In genomic region chr4:87651275-87651674, GRCm38 (mm10) we compare ENCODE assay signal across 15 mouse cellular contexts.
DNase-seq lines count a peak whose midpoint lies in the region; ATAC-seq and TF ChIP-seq lines count a peak whose summit lies in the region.
"Had no signal": no experiment of that assay in that cellular context is flagged by ENCODE, and none has a peak within 500 bp of the region (broad histone marks: within the 10 kb centered on the region; RNA-seq: fewer than 3 reads in every experiment).

No protein-coding gene starts in this region.

- peak overlapping the region; percentile 53 for H3K27ac ChIP-seq in hindbrain, embryonic 15.5 days (replicated peaks)
- H3K27ac ChIP-seq in hindbrain, embryonic 14.5 days, result no peak overlapping the region
- H3K27ac ChIP-seq in forebrain, postnatal 0 days (ENCODE audit: low read depth, low read length), result no peak overlapping the region
- H3K27ac ChIP-seq: heart, embryonic 10.5 days; liver, embryonic 15.5 days; stomach, postnatal 0 days had no signal

- peak; percentile 44; the same call in 1 of the 2 replicates for ATAC-seq in hindbrain, embryonic 15.5 days (ENCODE audit: low FRiP score, low read depth)
- ATAC-seq in hindbrain, embryonic 14.5 days (ENCODE audit: low FRiP score), result no peak
- ATAC-seq in forebrain, postnatal 0 days, result peak; percentile 44
- ATAC-seq: lung, postnatal 0 days had no signal

- no peak overlapping the region for H3K9ac ChIP-seq in hindbrain, embryonic 15.5 days
- no peak overlapping the region for H3K9ac ChIP-seq in hindbrain, embryonic 14.5 days
- H3K9ac ChIP-seq in forebrain, postnatal 0 days, result no peak overlapping the region
- H3K9ac ChIP-seq: liver, embryonic 15.5 days had no signal

- H3K27me3 ChIP-seq in hindbrain, embryonic 15.5 days, result no peaks in the 10 kb centered on the region
- H3K27me3 ChIP-seq in hindbrain, embryonic 14.5 days (ENCODE audit: control insufficient read depth, insufficient read depth, low read length), result no peaks in the 10 kb centered on the region
- no peaks in the 10 kb centered on the region for H3K27me3 ChIP-seq in forebrain, postnatal 0 days (ENCODE audit: insufficient read depth, low read length)
- H3K27me3 ChIP-seq: liver, embryonic 15.5 days had no signal

- H3K4me3 ChIP-seq in hindbrain, embryonic 15.5 days, result no peak overlapping the region
- H3K4me3 ChIP-seq in hindbrain, embryonic 14.5 days (replicated peaks; ENCODE audit: low read length), result no peak overlapping the region
- no peak overlapping the region for H3K4me3 ChIP-seq in forebrain, postnatal 0 days (ENCODE audit: low read depth, low read length)
- H3K4me3 ChIP-seq: heart, embryonic 10.5 days; liver, embryonic 15.5 days had no signal

- no peak for TF ChIP-seq CTCF in forebrain, postnatal 0 days (IDR thresholded peaks at IDR 0.05; ENCODE audit: low read depth)

- no peak for DNase-seq in hindbrain, embryonic 14.5 days (ENCODE audit: low spot score)
- DNase-seq in cerebellum, adult 18-20 months, result peak; percentile 24 to 33
- peak; percentile 47 to 67 for DNase-seq in cerebellum, postnatal 14 days
- peak; percentile 53 for DNase-seq in forebrain, postnatal 0 days
- DNase-seq in gastrocnemius, adult 8-10 months (ENCODE audit: low spot score in 2 of 2), result no peak
- DNase-seq in kidney, postnatal 10 days, result no peak
- no peak for DNase-seq in adrenal gland, adult 8-10 months
- DNase-seq: adrenal gland, postnatal 36 days; gastrocnemius, postnatal 25 days; right cerebral cortex, postnatal 14 days had no signal

- peaks cover 20% of the 10 kb centered on the region for H3K4me1 ChIP-seq in hindbrain, embryonic 15.5 days (replicated peaks)
- H3K4me1 ChIP-seq in hindbrain, embryonic 14.5 days (replicated peaks; ENCODE audit: control insufficient read depth, insufficient read depth, low read length), result peaks cover 15% of the 10 kb centered on the region
- H3K4me1 ChIP-seq in forebrain, postnatal 0 days (ENCODE audit: insufficient read depth), result peaks cover 9% of the 10 kb centered on the region
- H3K4me1 ChIP-seq: liver, embryonic 15.5 days had no signal

- no peak overlapping the region for H3K4me2 ChIP-seq in hindbrain, embryonic 15.5 days
- no peak overlapping the region for H3K4me2 ChIP-seq in hindbrain, embryonic 14.5 days (replicated peaks)
- H3K4me2 ChIP-seq in forebrain, postnatal 0 days (ENCODE audit: low read depth), result no peak overlapping the region
- H3K4me2 ChIP-seq: liver, embryonic 15.5 days had no signal

- no peaks in the 10 kb centered on the region for H3K36me3 ChIP-seq in hindbrain, embryonic 15.5 days
- H3K36me3 ChIP-seq in hindbrain, embryonic 14.5 days (replicated peaks; ENCODE audit: control insufficient read depth, insufficient read depth), result no peaks in the 10 kb centered on the region
- H3K36me3 ChIP-seq in forebrain, postnatal 0 days (ENCODE audit: insufficient read depth), result no peaks in the 10 kb centered on the region
- H3K36me3 ChIP-seq: heart, embryonic 10.5 days; liver, embryonic 15.5 days had no signal

- 57% methylated on average over 3 of the region's 3 CpGs for WGBS in hindbrain, embryonic 15.5 days
- 56% methylated on average over 3 of the region's 3 CpGs for WGBS in hindbrain, embryonic 14.5 days
- WGBS in forebrain, postnatal 0 days, result 21% methylated on average over 3 of the region's 3 CpGs

- no peaks in the 10 kb centered on the region for H3K9me3 ChIP-seq in hindbrain, embryonic 15.5 days
- no peaks in the 10 kb centered on the region for H3K9me3 ChIP-seq in hindbrain, embryonic 14.5 days (ENCODE audit: control insufficient read depth, low read length)
- no peaks in the 10 kb centered on the region for H3K9me3 ChIP-seq in forebrain, postnatal 0 days (ENCODE audit: low read length)
- H3K9me3 ChIP-seq: heart, embryonic 10.5 days; liver, embryonic 15.5 days had no signal

Comparison
In these comparisons a context has a peak if more than half of its experiments do, and no peak if none do; other contexts are left out.
1. DNase-seq: peak in cerebellum, adult 18-20 months (2 of 2), cerebellum, postnatal 14 days (2 of 2) and forebrain, postnatal 0 days (single experiment); none in hindbrain, embryonic 14.5 days (single experiment), gastrocnemius, adult 8-10 months (0 of 2), kidney, postnatal 10 days (single experiment) and adrenal gland, adult 8-10 months (single experiment).